Mouse (Mus musculus) macrophage (primary cell): ENCODE results near the gene 4933416C03Rik. TPM values are rescaled to one million over a fixed set of nuclear protein-coding genes. Genes with fewer than 3 reads are reported as not detected.

Experiments used
- H3K27ac ChIP-seq: fragments of 350-480 bp; formaldehyde crosslinking; 2 replicates; pipeline ENCODE4 v1.9.0; 2021
- H3K36me3 ChIP-seq: fragments of 350-480 bp; formaldehyde crosslinking; 2 replicates; pipeline ENCODE4 v1.9.0; 2021; ENCODE audit errors: inconsistent target
- H3K4me3 ChIP-seq: fragments of 350-480 bp; formaldehyde crosslinking; 2 replicates; pipeline ENCODE4 v1.9.0; 2021; ENCODE audit errors: inconsistent target
- H3K79me2 ChIP-seq: fragments of 350-480 bp; formaldehyde crosslinking; 2 replicates; pipeline ENCODE4 v1.9.0; 2021; ENCODE audit errors: inconsistent target
- WGBS: methylation state at CpG from one replicate; pipeline ENCODE4 v1.1.7; 2026; ENCODE audit warnings: inconsistent platforms; ENCODE audit not compliant: missing documents; 5-methylcytosine and 5-hydroxymethylcytosine counted together
- polyA plus RNA-seq: library from polyadenylated mRNA; stranded (reverse); fragments of 250-400 nt; gene quantifications from 3 replicates; pipeline ENCODE4 v1.2.4, GENCODE M21; 2018; ENCODE audit warnings: inconsistent platforms
- total RNA-seq, 78 experiments: library from RNA; depleted of rRNA; stranded (reverse); fragments of 250-400 nt; gene quantifications; 1 replicate in 9 of 78; 2 replicates in 24 of 78; 3 replicates in 43 of 78; 4 replicates in 2 of 78; pipeline ENCODE4 v1.2.4; 2018; ENCODE audit warnings: inconsistent platforms in 56 of 78

The 4933416C03Rik gene
- total RNA-seq (2018; cell fraction: chromatin; rRNA removed) = not detected
- not detected for total RNA-seq (2018; cell fraction: cytosol; rRNA removed)
- not detected for total RNA-seq (2018; cell fraction: nucleus; rRNA removed)
- not detected in 3 replicates for polyA plus RNA-seq

- WGBS = 94% methylated on average over 39 of the region's 39 CpGs
- no peak within 1 kb of the TSS for H3K27ac ChIP-seq
- no peaks in the 10 kb centered on the region for H3K36me3 ChIP-seq
- no peaks in the 10 kb centered on the region for H3K79me2 ChIP-seq
- H3K4me3 ChIP-seq = no peak within 1 kb of the TSS
Measured at GRCm38 (mm10) chr10:116113867-116114474, at the start of gene 4933416C03Rik. Gene 4933416C03Rik (minus strand): TSS chr10:116113917.

GRCm38 (mm10) chr10:116162338-116162737 is 48.6 kb upstream of the 4933416C03Rik start:
- WGBS = 63% methylated on average over 12 of the region's 12 CpGs
- H3K4me3 ChIP-seq = no peak overlapping the region
- H3K79me2 ChIP-seq = no peaks in the 10 kb centered on the region
- H3K27ac ChIP-seq = no peak overlapping the region
- no peaks in the 10 kb centered on the region for H3K36me3 ChIP-seq

GRCm38 (mm10) chr10:116156699-116157098 is 43.0 kb upstream of the 4933416C03Rik start:
- Histone ChIP-seq H3K79me2 (no peaks in the 10 kb centered on the region), H3K36me3 (no peaks in the 10 kb centered on the region), H3K27ac (no peak overlapping the region), H3K4me3 (no peak overlapping the region)
- WGBS = 0% methylated on average over 1 of the region's 1 CpGs

GRCm38 (mm10) chr10:116154707-116155106 is 41.0 kb upstream of the 4933416C03Rik start:
- Histone ChIP-seq H3K79me2 (no peaks in the 10 kb centered on the region), H3K27ac (no peak overlapping the region), H3K36me3 (no peaks in the 10 kb centered on the region), H3K4me3 (no peak overlapping the region)
- 32% methylated on average over 5 of the region's 5 CpGs for WGBS

- no peak overlapping the region for H3K4me3 ChIP-seq
- H3K27ac ChIP-seq = no peak overlapping the region
- H3K36me3 ChIP-seq = no peaks in the 10 kb centered on the region
- no peaks in the 10 kb centered on the region for H3K79me2 ChIP-seq
- 92% methylated on average over 9 of the region's 9 CpGs for WGBS
Measured at GRCm38 (mm10) chr10:116146091-116146490, 32.4 kb upstream of the 4933416C03Rik start.

GRCm38 (mm10) chr10:116143684-116144083 is 30.0 kb upstream of the 4933416C03Rik start:
- Histone ChIP-seq H3K4me3 (no peak overlapping the region), H3K27ac (no peak overlapping the region), H3K36me3 (no peaks in the 10 kb centered on the region), H3K79me2 (no peaks in the 10 kb centered on the region)
- WGBS = 95% methylated on average over 10 of the region's 10 CpGs

GRCm38 (mm10) chr10:116140226-116140625 is 26.5 kb upstream of the 4933416C03Rik start:
- 98% methylated on average over 8 of the region's 8 CpGs for WGBS
- H3K36me3 ChIP-seq = no peaks in the 10 kb centered on the region
- H3K4me3 ChIP-seq = no peak overlapping the region
- no peak overlapping the region for H3K27ac ChIP-seq
- H3K79me2 ChIP-seq = no peaks in the 10 kb centered on the region

GRCm38 (mm10) chr10:116135187-116135586 is 21.5 kb upstream of the 4933416C03Rik start:
- WGBS = 71% methylated on average over 2 of the region's 2 CpGs
- no peak overlapping the region for H3K27ac ChIP-seq
- no peaks in the 10 kb centered on the region for H3K79me2 ChIP-seq
- H3K36me3 ChIP-seq = no peaks in the 10 kb centered on the region
- H3K4me3 ChIP-seq = no peak overlapping the region

GRCm38 (mm10) chr10:116132233-116132632 is 18.5 kb upstream of the 4933416C03Rik start:
- 90% methylated on average over 4 of the region's 4 CpGs for WGBS
- no peaks in the 10 kb centered on the region for H3K79me2 ChIP-seq
- H3K27ac ChIP-seq = no peak overlapping the region
- H3K36me3 ChIP-seq = no peaks in the 10 kb centered on the region
- H3K4me3 ChIP-seq = no peak overlapping the region

GRCm38 (mm10) chr10:116131223-116131622 is 17.5 kb upstream of the 4933416C03Rik start:
- Histone ChIP-seq H3K27ac (no peak overlapping the region), H3K4me3 (no peak overlapping the region), H3K79me2 (no peaks in the 10 kb centered on the region), H3K36me3 (no peaks in the 10 kb centered on the region)
- WGBS = 8% methylated on average over 4 of the region's 4 CpGs

- 85% methylated on average over 3 of the region's 3 CpGs for WGBS
- H3K4me3 ChIP-seq = no peak overlapping the region
- H3K36me3 ChIP-seq = no peaks in the 10 kb centered on the region
- no peaks in the 10 kb centered on the region for H3K79me2 ChIP-seq
- H3K27ac ChIP-seq = no peak overlapping the region
Measured at GRCm38 (mm10) chr10:116130401-116130800, 16.7 kb upstream of the 4933416C03Rik start.

GRCm38 (mm10) chr10:116125364-116125763 is 11.6 kb upstream of the 4933416C03Rik start:
- Histone ChIP-seq H3K79me2 (no peaks in the 10 kb centered on the region), H3K4me3 (no peak overlapping the region), H3K27ac (no peak overlapping the region), H3K36me3 (no peaks in the 10 kb centered on the region)
- 93% methylated on average over 5 of the region's 5 CpGs for WGBS

- 100% methylated on average over 2 of the region's 2 CpGs for WGBS
Measured at GRCm38 (mm10) chr10:116123808-116124207, 10.1 kb upstream of the 4933416C03Rik start.

GRCm38 (mm10) chr10:116121463-116121862 is 7.7 kb upstream of the 4933416C03Rik start:
- whole genome bisulfite sequencing = 24% methylated on average over 2 of the region's 2 CpGs
- no peaks in the 10 kb centered on the region for H3K36me3 ChIP-seq
- no peaks in the 10 kb centered on the region for H3K79me2 ChIP-seq
- no peak overlapping the region for H3K27ac ChIP-seq
- no peak overlapping the region for H3K4me3 ChIP-seq

More at GRCm38 (mm10) chr10:116123808-116124207, 10.1 kb upstream of the 4933416C03Rik start:
- Histone ChIP-seq H3K4me3 (no peak overlapping the region), H3K79me2 (no peaks in the 10 kb centered on the region), H3K36me3 (no peaks in the 10 kb centered on the region), H3K27ac (no peak overlapping the region)

GRCm38 (mm10) chr10:116117060-116117459 is 3.3 kb upstream of the 4933416C03Rik start:
- H3K27ac ChIP-seq = no peak overlapping the region
- H3K36me3 ChIP-seq = no peaks in the 10 kb centered on the region
- no peaks in the 10 kb centered on the region for H3K79me2 ChIP-seq
- no peak overlapping the region for H3K4me3 ChIP-seq
- WGBS = 56% methylated on average over 8 of the region's 8 CpGs
